Mouse (Mus musculus) brain, embryonic 14.5 days (tissue): Measurements from ENCODE around the gene Erf. TPM values are rescaled to one million over a fixed set of nuclear protein-coding genes. Genes with fewer than 3 reads are reported as not detected.

Source experiments
- DNase-seq: peaks from one replicate; pipeline ENCODE4 v3.0.0-alpha.2; 2011; ENCODE audit warnings: low read depth
- CTCF ChIP-seq: fragments of 200-500 bp; IDR thresholded peaks from 2 replicates; pipeline ENCODE4 v1.5.1; 2012; ENCODE audit warnings: inconsistent platforms, mild to moderate bottlenecking, moderate library complexity, borderline replicate concordance; ENCODE audit not compliant: insufficient read depth, insufficient read length; ENCODE audit errors: extremely low read depth
- POLR2A ChIP-seq: fragments of 200-500 bp; IDR thresholded peaks from 2 replicates; pipeline ENCODE4 v1.6.1; 2012; ENCODE audit warnings: mild to moderate bottlenecking, inconsistent platforms, borderline replicate concordance; ENCODE audit not compliant: poor library complexity, insufficient read depth, insufficient read length, severe bottlenecking; ENCODE audit errors: extremely low read depth
- polyA plus RNA-seq: library from polyadenylated mRNA; depleted of rRNA; stranded (reverse); fragments of >200 nt; gene quantifications from 2 replicates; pipeline ENCODE4 v1.2.3, GENCODE M21; 2012; rRNA removed

The Erf gene
- 20.2 and 28.4 TPM in 2 replicates for polyA plus RNA-seq

- peak; percentile 95 for DNase-seq
- TF ChIP-seq CTCF (no peak), POLR2A (peak; percentile 77; the same call in 1 of the 2 replicates)
These were observed at the start of gene Erf for GRCm38 (mm10) chr7:25250141-25250972. Gene Erf, minus strand, starts transcription at chr7:25250761.

- peak; percentile 40; the same call in 1 of the 2 replicates for TF ChIP-seq POLR2A
- TF ChIP-seq CTCF: peak; percentile 32; the same call in 1 of the 2 replicates
- DNase-seq: peak; percentile 99
These were observed 47.1 kb upstream of the Erf start, which contains the start of gene Pafah1b3 for GRCm38 (mm10) chr7:25297454-25298325. Gene Pafah1b3, minus strand, starts transcription at chr7:25297986.

DNA sequence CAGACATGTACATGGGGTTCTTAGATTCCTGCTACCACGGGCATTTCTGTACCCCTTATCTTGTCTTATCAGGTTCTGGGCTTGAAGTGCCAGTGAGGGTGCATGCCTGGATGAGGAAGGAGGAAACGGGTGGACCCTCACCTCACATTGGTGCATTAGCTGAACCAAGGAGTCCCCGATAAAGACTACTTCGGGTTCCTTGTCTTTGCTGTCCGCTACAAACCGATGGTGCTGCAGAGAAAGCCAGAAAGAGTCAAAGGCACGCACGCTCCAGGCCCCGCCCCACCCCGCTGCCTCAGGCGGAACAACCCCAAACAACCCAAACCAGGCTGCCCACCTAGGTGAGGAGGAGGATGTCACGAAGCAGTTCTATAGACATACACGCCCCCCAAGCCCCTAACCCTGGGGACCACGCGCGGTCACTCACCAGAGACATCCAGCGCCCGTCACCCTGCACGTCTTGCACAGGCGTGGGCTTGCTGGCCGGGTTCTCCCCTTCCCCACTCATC lies 46.4 kb upstream of the Erf start:
- DNase-seq: peak; percentile 68
- no peak for TF ChIP-seq CTCF
- no peak for TF ChIP-seq POLR2A

GRCm38 (mm10) chr7:25294960-25295722 lies 44.6 kb upstream of the Erf start:
- TF ChIP-seq POLR2A (no peak), CTCF (no peak)

GRCm38 (mm10) chr7:25294495-25294894 lies 43.9 kb upstream of the Erf start:
- TF ChIP-seq POLR2A: no peak
- no peak for DNase-seq

More at GRCm38 (mm10) chr7:25294960-25295722, 44.6 kb upstream of the Erf start:
- DNase-seq: no peak

GRCm38 (mm10) chr7:25293191-25293739 lies 42.7 kb upstream of the Erf start:
- no peak for DNase-seq
- TF ChIP-seq CTCF: no peak
- TF ChIP-seq POLR2A: no peak

- no peak for DNase-seq
- no peak for TF ChIP-seq POLR2A
- TF ChIP-seq CTCF: no peak
These were observed 41.5 kb upstream of the Erf start for GRCm38 (mm10) chr7:25292107-25292506.

DNA sequence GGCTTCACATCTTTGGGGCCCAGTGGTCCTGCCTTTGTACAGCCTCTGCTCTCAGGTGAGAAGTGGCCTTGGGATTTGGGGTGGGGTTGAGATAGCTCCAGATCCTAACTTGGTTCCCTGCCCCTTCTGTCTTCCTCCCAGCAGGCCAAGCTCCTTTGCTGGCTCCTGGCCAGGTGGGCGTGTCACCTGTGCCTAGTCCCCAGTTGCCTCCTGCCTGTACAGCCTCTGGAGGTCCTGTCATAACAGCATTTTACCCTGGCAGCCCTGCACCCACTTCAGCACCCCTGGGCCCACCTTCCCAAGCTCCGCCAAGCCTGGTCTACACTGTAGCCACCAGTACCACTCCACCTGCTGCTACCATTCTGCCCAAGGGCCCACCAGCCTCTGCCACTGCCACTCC lies 40.4 kb upstream of the Erf start:
- peak; percentile 56 for DNase-seq
- TF ChIP-seq POLR2A: no peak
- TF ChIP-seq CTCF: no peak

- no peak for DNase-seq
- TF ChIP-seq POLR2A: no peak
- TF ChIP-seq CTCF: no peak
These were observed 39.9 kb upstream of the Erf start for GRCm38 (mm10) chr7:25290463-25290862.

GRCm38 (mm10) chr7:25289925-25290324 lies 39.4 kb upstream of the Erf start:
- TF ChIP-seq CTCF (no peak), POLR2A (no peak)
- no peak for DNase-seq

GRCm38 (mm10) chr7:25288721-25289120 lies 38.2 kb upstream of the Erf start:
- TF ChIP-seq CTCF: no peak
- no peak for TF ChIP-seq POLR2A
- DNase-seq: no peak

- no peak for TF ChIP-seq POLR2A
- no peak for TF ChIP-seq CTCF
- no peak for DNase-seq
These were observed 37.5 kb upstream of the Erf start for GRCm38 (mm10) chr7:25288011-25288410.

DNA sequence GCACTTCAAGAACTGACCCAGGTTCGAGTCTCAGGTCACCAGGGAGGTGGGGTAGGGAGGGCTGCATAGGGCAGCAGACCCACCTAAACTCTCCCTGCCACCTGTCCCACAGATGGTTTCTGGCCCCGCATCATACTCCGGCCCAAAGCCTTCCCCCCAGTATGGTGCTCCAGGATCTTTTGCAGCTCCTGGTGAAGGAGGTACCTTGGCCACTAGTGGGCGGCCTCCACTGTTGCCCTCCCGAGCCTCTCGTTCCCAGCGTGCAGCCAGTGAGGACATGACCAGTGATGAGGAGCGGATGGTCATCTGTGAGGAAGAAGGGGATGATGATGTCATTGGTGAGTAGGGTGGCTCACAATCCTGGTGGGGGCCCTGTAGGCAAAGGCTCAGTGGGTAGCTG lies 36.4 kb upstream of the Erf start:
- no peak for DNase-seq
- 0 out of 2 replicates have a peak, but pooled peaks have one; percentile 10 for TF ChIP-seq CTCF
- no peak for TF ChIP-seq POLR2A
